Mouse (Mus musculus) limb, embryonic 12.5 days (tissue): ENCODE data around the gene Plvap. TPM values are rescaled to one million over a fixed set of nuclear protein-coding genes. Genes with fewer than 3 reads are reported as not detected.
"Not testable (repeated sequence)": the region's sequence is repeated elsewhere in the genome, so short reads cannot be mapped to it uniquely, and the experiment has no call there.

ENCODE experiments used
- ATAC-seq: fragments of 200-750 bp; cut with Nextera tagmentation; 2 replicates; pipeline ENCODE4 v1.8.0; 2017; ENCODE audit warnings: low read depth, moderate TSS enrichment; ENCODE audit not compliant: insufficient number of reproducible peaks, insufficient read depth, low FRiP score, low TSS enrichment
- H3K27ac ChIP-seq: fragments of 300-500 bp; sonication (generic); 2 replicates; pipeline ENCODE4 v1.5.1; 2016; ENCODE audit warnings: mild to moderate bottlenecking, moderate library complexity
- H3K27me3 ChIP-seq: fragments of 300-500 bp; sonication (generic); 2 replicates; pipeline ENCODE4 v1.6.1; 2016; ENCODE audit warnings: mild to moderate bottlenecking, moderate library complexity
- H3K36me3 ChIP-seq: fragments of 300-500 bp; sonication (generic); 2 replicates; pipeline ENCODE4 v1.6.1; 2016; ENCODE audit warnings: mild to moderate bottlenecking, moderate library complexity
- H3K4me1 ChIP-seq: fragments of 300-500 bp; sonication (generic); replicated peaks from 2 replicates; pipeline ENCODE4 v1.6.1; 2016
- H3K4me2 ChIP-seq: fragments of 300-500 bp; sonication (generic); 2 replicates; pipeline ENCODE4 v1.6.1; 2016; ENCODE audit warnings: mild to moderate bottlenecking, moderate library complexity
- H3K4me3 ChIP-seq: fragments of 300-500 bp; sonication (generic); replicated peaks from 2 replicates; pipeline ENCODE4 v1.5.1; 2016; ENCODE audit warnings: mild to moderate bottlenecking
- H3K9ac ChIP-seq: fragments of 300-500 bp; sonication (generic); replicated peaks from 2 replicates; pipeline ENCODE4 v1.6.1; 2016; ENCODE audit warnings: mild to moderate bottlenecking, moderate library complexity
- H3K9me3 ChIP-seq: fragments of 300-500 bp; sonication (generic); 2 replicates; pipeline ENCODE4 v1.6.1; 2016; ENCODE audit warnings: mild to moderate bottlenecking, moderate library complexity
- WGBS: fragments of 180-500 bp; shearing (Covaris S2); methylation state at CpG from one replicate; pipeline ENCODE4 v1.1.7; 2016; 5-methylcytosine and 5-hydroxymethylcytosine counted together
- polyA plus RNA-seq: library from polyadenylated mRNA; unstranded; fragments of >200 nt; fragmentation: Nextera tagmentation; extraction: Ambion mirVana; gene quantifications from 2 replicates; pipeline ENCODE4 v1.2.1, GENCODE M21; 2016

The Plvap gene
- polyA plus RNA-seq, 1 experiment from 2014 or later = 62.5 TPM

DNA sequence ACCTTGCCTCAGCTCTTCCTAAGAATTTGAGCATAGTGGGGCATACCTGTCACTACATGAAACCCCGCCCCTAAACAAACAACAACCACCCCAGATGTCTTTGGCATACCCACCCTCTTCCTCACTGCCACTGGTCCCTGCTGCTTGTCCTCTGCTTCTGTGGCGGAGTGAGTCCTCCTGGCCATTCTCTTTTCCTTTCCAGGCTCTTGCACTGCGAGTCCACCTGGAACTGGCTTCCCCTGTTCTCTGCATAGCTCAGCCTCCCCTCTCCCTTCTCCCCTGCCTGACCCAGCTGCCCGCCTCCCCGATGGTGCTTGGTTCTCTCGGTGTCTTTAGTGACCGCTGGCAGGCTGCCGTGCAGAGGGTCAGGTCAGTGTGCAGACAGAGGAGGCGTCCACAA is 32.2 kb upstream of the Plvap start:
- no peaks in the 10 kb centered on the region for H3K27me3 ChIP-seq
- H3K27ac ChIP-seq = no peak overlapping the region
- H3K4me2 ChIP-seq = peak overlapping the region; percentile 80
- H3K9me3 ChIP-seq = no peaks in the 10 kb centered on the region
- 87% methylated on average over 9 of the region's 9 CpGs for WGBS
- ATAC-seq = no peak
- peak overlapping the region; percentile 77; the same call in 1 of the 2 replicates for H3K9ac ChIP-seq
- H3K36me3 ChIP-seq = peaks cover 35% of the 10 kb centered on the region
- H3K4me1 ChIP-seq = peaks cover 9% of the 10 kb centered on the region
- H3K4me3 ChIP-seq = peak overlapping the region; percentile 86

DNA sequence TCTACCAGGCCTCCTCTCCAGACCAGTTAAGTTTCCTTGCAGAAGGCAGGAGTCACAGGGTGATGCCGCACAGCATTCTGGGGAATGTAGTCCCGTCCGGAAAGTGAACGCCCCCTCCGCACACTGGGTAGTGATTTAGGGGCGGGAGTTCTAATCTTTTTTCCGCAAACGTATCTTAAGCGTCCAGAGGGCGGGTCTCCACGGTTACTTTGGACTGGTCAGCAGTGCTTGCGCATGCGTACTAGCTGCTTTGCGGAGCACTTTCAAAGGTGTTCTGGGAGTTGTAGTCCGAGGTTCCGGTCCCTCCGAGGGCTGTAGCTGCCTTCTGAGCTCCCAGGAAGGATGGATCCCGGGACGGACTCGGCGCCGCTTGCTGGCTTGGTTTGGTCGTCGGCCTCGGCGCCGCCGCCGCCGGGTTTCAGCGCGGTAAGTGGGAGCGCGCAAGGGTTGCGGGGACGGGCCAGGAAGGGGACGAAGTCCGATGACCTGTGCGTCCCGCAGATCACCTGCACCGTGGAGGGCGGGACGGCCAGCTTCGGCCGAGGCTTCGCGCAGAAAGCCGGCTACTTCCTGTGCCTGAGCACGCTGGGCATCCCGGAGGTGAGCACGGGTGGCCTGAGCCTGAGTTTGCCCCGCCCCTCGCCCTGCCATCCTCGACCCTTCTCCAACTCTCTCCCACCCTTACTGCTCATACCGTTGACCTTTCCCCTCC is 31.2 kb upstream of the Plvap start, which contains the start of gene Mvb12a:
Gene Mvb12a, plus strand, starts transcription at position 291 of the 712 bp plus-strand sequence.
- WGBS = under 1% methylated on average over 55 of the region's 55 CpGs
- peak; percentile 93 for ATAC-seq
- peak within 1 kb of the TSS; percentile 80 for H3K4me2 ChIP-seq

DNA sequence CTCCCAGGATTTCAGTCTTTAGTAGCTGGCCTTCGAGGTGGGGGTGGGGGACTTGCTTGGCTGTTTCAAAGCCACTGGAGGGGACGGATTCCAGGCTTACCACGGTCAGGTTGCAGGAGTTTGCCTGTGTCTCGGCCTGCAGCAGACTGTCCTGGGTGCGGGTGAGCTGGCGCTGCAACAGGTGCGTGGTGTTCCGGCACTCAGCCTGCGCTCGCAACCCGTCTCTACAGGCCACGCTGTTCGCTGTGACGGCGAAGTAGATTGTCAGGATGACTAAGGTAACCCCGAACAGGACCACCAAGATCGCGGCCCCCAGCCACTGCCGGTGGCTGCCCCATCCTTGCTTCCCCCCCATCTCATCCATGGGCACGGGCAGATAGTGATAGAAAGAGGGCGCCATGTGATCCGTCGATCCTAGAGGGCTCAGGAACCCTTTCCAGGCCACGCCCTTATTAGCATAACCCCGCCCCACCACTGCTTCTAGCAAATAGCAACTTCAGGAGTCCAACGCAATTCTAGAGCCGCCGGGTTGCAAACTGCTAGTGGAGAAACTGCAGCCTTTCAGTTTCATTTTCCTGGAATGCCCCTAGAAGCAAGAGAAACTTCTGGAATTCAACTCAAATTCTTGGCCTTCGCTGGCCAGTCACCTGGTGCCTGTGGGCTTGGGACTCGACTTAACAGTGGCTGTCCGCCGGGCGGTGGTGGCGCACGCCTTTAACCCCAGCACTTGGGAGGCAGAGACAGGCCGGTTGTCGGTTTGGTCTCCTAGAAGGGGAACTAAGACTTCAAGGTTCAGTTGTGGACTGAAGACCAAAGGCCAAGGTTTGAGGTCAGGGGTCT is 25.7 kb upstream of the Plvap start, which contains the start of gene Bst2:
Gene Bst2, minus strand, starts transcription at position 429 of the 840 bp plus-strand sequence.
- 2% methylated on average over 37 of the region's 37 CpGs for WGBS
- H3K4me2 ChIP-seq = peak within 1 kb of the TSS; percentile 63
- H3K9ac ChIP-seq = peak within 1 kb of the TSS; percentile 56; the same call in 1 of the 2 replicates
- ATAC-seq = peak; percentile 70
- H3K27ac ChIP-seq = peak within 1 kb of the TSS; percentile 77; the same call in 1 of the 2 replicates
- peaks cover 6% of the 10 kb centered on the region; the same call in 1 of the 2 replicates for H3K4me1 ChIP-seq
- H3K36me3 ChIP-seq = no peaks in the 10 kb centered on the region
- H3K9me3 ChIP-seq = no peaks in the 10 kb centered on the region
- H3K4me3 ChIP-seq = peak within 1 kb of the TSS; percentile 43
- peaks cover 25% of the 10 kb centered on the region; the same call in 1 of the 2 replicates for H3K27me3 ChIP-seq

More for the DNA sequence above, 31.2 kb upstream of the Plvap start, which contains the start of gene Mvb12a:
- peak within 1 kb of the TSS; percentile 86 for H3K4me3 ChIP-seq
- peaks cover 6% of the 10 kb centered on the region; the same call in 1 of the 2 replicates for H3K27me3 ChIP-seq
- H3K9ac ChIP-seq = peak within 1 kb of the TSS; percentile 77
- 0 out of 2 replicates have a peak within 1 kb of the TSS, but pooled peaks have one; percentile 50 for H3K27ac ChIP-seq
- peaks cover 28% of the 10 kb centered on the region for H3K36me3 ChIP-seq
- H3K4me1 ChIP-seq = peaks cover 13% of the 10 kb centered on the region
- H3K9me3 ChIP-seq = no peaks in the 10 kb centered on the region

DNA sequence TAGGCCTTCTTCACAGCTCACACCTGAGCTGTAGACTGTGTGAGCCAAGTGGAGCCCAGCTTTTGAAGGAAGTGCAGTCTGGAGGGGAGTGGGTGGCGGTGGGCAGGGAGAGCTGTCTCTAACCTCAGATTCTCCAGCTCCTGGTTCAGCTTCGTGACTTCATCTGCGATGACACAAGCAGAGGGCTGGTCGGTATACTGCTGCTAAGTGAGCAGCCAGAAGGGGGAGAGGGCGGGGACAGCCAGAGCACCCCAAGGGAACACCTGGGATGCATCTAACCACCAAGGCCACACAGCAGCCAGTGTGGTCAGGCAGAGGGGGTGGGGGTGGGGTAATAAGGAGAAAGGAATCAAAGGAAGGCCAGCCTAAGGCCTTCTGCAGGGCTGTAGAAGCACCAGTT is 24.1 kb upstream of the Plvap start:
- WGBS = 64% methylated on average over 5 of the region's 5 CpGs
- peaks cover 25% of the 10 kb centered on the region; the same call in 1 of the 2 replicates for H3K27me3 ChIP-seq
- no peak overlapping the region for H3K4me2 ChIP-seq
- H3K4me3 ChIP-seq = no peak overlapping the region
- peaks cover 6% of the 10 kb centered on the region; the same call in 1 of the 2 replicates for H3K4me1 ChIP-seq
- H3K27ac ChIP-seq = no peak overlapping the region
- no peak for ATAC-seq
- H3K36me3 ChIP-seq = no peaks in the 10 kb centered on the region
- H3K9me3 ChIP-seq = no peaks in the 10 kb centered on the region
- no peak overlapping the region for H3K9ac ChIP-seq

DNA sequence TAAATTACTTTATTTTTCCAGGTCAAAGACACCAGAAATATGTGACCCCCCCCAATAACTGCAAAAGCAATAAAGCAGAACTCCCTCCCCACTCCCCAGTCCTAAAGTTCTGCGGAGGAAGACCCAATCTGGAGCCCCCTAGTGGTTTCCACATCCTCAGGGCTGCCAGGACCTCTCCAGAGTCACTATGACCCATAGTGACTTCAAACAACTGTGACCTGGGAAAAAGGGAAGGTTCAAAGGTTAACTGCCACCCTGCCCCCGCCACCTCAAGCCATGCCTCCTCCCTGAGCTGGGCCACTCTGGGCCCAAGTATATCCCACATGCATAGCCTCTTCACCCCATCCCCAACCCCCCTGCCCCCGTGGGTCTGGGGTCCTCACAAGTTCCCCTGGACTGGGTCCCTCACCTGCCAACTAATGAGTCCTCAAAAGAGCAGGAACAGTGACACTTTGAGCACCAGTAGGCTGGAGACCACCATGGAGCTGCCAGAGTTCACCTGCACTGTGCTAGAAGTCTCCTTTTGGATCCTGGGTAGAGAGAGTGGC is 22.8 kb upstream of the Plvap start:
- Histone ChIP-seq H3K27ac (no peak overlapping the region), H3K4me1 (peaks cover 6% of the 10 kb centered on the region; the same call in 1 of the 2 replicates), H3K9ac (no peak overlapping the region), H3K4me3 (no peak overlapping the region), H3K4me2 (no peak overlapping the region), H3K27me3 (peaks cover 25% of the 10 kb centered on the region; the same call in 1 of the 2 replicates), H3K9me3 (no peaks in the 10 kb centered on the region), H3K36me3 (no peaks in the 10 kb centered on the region)
- no peak for ATAC-seq
- 26% methylated on average over 3 of the region's 3 CpGs for WGBS

DNA sequence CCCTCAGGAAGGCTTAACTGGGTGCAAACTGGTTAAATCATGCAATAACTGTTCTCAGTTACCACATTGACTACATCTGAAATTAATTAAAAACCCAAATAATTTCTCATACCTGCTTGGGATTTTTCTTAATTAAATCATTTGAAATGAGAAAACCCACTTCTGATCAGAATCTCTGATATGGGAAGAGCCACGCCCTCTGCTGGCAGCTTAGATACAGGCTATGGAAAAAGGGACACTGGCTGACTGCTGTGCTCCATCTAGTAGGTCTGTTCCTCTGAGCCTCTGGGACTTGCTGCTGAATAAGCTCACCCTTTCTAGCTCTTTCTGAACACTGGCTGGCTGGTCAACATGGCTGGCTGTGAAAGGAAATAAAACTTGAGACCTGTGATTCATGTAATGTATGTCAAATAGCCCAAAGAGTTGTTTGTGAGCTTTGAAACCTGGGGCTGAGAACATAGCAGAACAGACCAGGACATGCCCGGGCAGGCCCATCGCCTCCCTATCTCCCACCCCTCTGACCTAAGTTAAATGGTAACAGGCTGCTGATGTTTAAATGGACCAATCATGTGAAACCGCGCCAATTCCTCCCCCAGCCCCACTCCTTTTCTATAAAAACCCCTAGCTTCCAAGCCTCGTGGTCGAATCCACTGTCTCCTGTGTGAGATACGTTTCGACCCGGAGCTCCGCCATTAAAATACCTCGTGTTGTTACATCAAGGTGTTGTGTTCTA is 19.3 kb upstream of the Plvap start:
- WGBS = 73% methylated on average over 6 of the region's 12 CpGs
- peaks cover 33% of the 10 kb centered on the region for H3K27me3 ChIP-seq
- not testable (repeated sequence) for H3K4me3 ChIP-seq, ATAC-seq, H3K27ac ChIP-seq, H3K9ac ChIP-seq, H3K4me1 ChIP-seq, H3K36me3 ChIP-seq, H3K4me2 ChIP-seq, H3K9me3 ChIP-seq

DNA sequence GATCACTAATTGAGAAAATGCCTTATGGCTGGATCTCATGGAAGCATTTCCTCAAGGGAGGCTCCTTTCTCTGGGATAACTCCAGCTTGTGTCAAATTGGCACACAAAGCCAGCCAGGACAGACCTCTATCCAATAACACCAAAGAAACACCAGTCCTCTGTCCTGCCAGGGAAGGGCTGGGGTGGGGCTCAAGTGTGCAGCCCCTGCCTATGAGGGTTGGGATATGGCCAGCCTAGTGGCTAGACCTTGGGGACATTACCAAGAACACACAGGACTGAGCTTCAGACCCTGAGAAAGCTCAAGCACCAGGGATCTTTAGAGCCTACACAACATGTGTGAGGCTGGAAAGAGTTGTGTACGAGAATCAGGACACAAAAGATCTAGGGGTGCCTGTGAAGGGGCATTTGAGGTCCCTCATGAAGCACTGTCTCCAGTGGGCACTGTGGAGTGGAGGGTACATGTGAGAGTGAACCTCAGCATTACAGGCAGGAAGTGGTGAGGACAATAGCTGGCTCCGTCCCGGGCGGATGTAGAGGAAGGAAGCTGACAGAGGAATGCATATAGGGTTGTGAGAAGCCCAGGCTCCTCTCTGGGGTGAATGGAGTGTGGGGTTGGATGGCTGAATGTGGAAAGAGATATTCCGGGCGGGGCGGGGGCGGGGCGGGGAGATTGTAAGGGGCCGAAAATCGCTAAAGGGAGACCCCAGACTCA is 17.0 kb upstream of the Plvap start:
- peak overlapping the region; percentile 50 for H3K27ac ChIP-seq

DNA sequence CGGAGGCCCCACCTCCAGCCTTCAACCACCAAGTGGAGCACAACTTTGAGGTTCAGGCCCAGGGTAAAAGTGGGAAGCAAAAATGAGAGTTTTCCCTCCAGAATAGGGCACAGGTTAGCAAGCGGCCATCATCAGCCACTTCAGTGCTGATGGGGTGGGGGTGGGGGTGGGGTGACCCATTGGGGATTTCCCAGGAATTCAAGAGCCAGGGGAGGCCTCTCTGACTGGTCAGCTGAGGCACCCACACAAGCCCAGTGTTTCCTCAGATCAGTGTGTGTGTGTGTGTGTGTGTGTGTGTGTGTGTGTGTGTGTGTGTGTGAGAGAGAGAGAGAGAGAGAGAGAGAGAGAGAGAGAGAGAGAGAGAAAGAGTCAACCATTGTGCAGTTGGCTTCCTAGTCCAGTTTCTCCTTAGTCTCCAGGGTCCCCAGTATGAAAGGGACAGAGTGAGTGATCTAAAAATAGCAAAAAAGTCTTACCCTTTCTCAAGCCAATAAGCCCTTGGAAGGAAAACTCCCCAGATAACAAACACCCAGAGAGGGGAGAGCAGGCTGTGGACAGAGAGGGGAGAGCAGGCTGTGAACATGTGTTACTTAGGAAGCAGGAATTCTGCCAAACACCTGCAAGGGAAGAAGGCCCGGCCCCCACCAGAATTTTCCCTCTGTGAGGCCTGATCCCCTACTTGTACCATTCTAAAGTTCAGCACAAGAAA is 15.8 kb upstream of the Plvap start:
- Histone ChIP-seq H3K4me1 (peaks cover 9% of the 10 kb centered on the region; the same call in 1 of the 2 replicates), H3K9me3 (no peaks in the 10 kb centered on the region), H3K27ac (no peak overlapping the region), H3K4me2 (no peak overlapping the region), H3K36me3 (no peaks in the 10 kb centered on the region), H3K4me3 (no peak overlapping the region), H3K9ac (0 out of 2 replicates have a peak overlapping the region, but pooled peaks have one; percentile 31), H3K27me3 (peaks cover 60% of the 10 kb centered on the region)
- ATAC-seq = no peak
- WGBS = 47% methylated on average over 3 of the region's 3 CpGs

More for the DNA sequence above, 17.0 kb upstream of the Plvap start:
- WGBS = 78% methylated on average over 11 of the region's 11 CpGs
- Histone ChIP-seq H3K9ac (no peak overlapping the region), H3K4me2 (no peak overlapping the region), H3K27me3 (peaks cover 48% of the 10 kb centered on the region), H3K4me3 (no peak overlapping the region), H3K4me1 (peaks cover 9% of the 10 kb centered on the region; the same call in 1 of the 2 replicates), H3K9me3 (no peaks in the 10 kb centered on the region), H3K36me3 (no peaks in the 10 kb centered on the region)
- ATAC-seq = no peak

DNA sequence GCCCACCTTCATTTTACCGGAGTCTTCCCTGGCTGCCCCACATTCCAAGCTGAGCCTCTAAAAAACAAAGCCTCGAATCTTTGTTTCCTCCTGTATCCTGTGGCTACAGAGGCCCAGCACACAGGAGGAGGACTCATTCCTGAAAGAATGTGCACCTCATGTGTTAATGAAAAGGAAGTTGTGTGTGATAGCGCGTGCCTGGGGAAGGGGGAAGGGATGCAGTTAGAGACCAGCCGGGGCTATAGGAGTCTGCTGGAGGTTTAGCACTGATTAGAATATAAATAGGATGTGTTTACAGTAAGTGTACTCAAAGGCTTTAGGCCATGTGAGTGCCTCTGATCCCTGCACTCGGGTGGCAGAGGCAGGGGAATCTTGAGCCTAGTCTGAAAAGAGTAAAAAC is 14.7 kb upstream of the Plvap start:
- Histone ChIP-seq H3K4me2 (no peak overlapping the region), H3K36me3 (no peaks in the 10 kb centered on the region), H3K9me3 (no peaks in the 10 kb centered on the region), H3K9ac (no peak overlapping the region), H3K27me3 (peaks cover 61% of the 10 kb centered on the region), H3K4me1 (peaks cover 12% of the 10 kb centered on the region; the same call in 1 of the 2 replicates), H3K4me3 (no peak overlapping the region), H3K27ac (no peak overlapping the region)
- no peak for ATAC-seq
- WGBS = 10% methylated on average over 6 of the region's 6 CpGs
